Mouse (Mus musculus) lung, postnatal 0 days (tissue): Measurements from ENCODE around the gene 1110008P14Rik.

Source experiments
- CTCF ChIP-seq: IDR thresholded peaks from 2 replicates; pipeline ENCODE4 v1.5.1; 2016; ENCODE audit warnings: antibody characterized with exemption, mild to moderate bottlenecking
- EP300 ChIP-seq: IDR thresholded peaks from 2 replicates; pipeline ENCODE4 v1.6.1; 2016; ENCODE audit warnings: antibody characterized with exemption, mild to moderate bottlenecking, control low read depth

DNA sequence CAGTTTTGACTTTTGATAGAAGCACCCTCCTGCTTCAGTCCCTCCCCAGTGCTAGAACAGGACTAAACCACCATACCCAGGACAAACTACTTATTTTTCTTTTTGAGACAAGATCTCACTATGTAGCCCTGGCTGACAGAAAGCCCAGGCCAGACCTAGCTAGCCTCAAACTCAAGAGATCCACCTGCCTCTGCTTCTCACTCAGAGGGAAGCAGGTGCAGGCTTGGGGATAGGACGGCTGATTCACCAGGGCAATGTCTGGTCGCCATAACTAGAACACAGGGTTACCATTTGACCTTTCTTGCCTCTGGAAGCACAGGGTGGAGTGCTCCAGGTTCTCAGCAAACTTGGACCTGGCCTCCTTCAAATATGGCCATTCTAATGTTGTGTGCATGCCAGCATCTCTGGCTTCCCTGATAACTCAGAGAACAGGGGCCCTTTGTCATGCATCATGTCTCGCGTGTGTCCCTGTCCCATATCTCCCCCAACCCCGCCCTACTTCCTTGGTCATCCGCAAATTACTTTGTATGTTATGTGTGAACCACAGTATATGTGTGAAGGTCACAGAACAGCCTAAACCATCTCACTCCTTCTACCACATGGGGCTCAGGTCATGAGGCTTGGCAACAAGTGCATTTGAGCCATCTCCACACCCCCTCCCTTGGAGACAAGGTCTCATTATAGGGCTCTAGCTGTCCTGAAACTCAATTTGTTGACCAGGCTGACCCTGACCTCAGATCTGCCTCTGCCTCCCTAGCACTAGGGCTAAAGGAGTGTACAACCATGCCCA is 31.2 kb upstream of the 1110008P14Rik start:
- TF ChIP-seq CTCF: no peak
- no peak for TF ChIP-seq EP300
